Mouse (Mus musculus) erythroblast, embryonic 14.5 days (primary cell): ENCODE results near the gene Fntb. TPM values are rescaled to one million over a fixed set of nuclear protein-coding genes. Genes with fewer than 3 reads are reported as not detected.

ENCODE experiments used
- H3K27me3 ChIP-seq: 2 replicates; pipeline ENCODE4 v1.6.1; 2012; ENCODE audit warnings: inconsistent platforms; ENCODE audit not compliant: control insufficient read depth
- H3K36me3 ChIP-seq: 2 replicates; pipeline ENCODE4 v1.6.1; 2012; ENCODE audit warnings: mild to moderate bottlenecking, inconsistent platforms; ENCODE audit not compliant: control insufficient read depth
- H3K4me1 ChIP-seq: 2 replicates; pipeline ENCODE4 v1.6.1; 2012; ENCODE audit warnings: inconsistent platforms; ENCODE audit not compliant: control insufficient read depth
- H3K4me3 ChIP-seq: replicated peaks from 2 replicates; pipeline ENCODE3; 2012; ENCODE audit warnings: moderate library complexity, mild to moderate bottlenecking, inconsistent platforms
- H3K9me3 ChIP-seq: 2 replicates; pipeline ENCODE4 v1.6.1; 2012; ENCODE audit warnings: low read length, inconsistent platforms, mixed read lengths; ENCODE audit not compliant: control insufficient read depth
- GATA1 ChIP-seq: IDR thresholded peaks from 2 replicates; pipeline ENCODE4 v1.6.1; 2012; ENCODE audit warnings: low read length, inconsistent platforms, mixed read lengths
- TAL1 ChIP-seq: IDR thresholded peaks from 3 replicates; pipeline ENCODE4 v1.6.1; 2012; ENCODE audit warnings: low read length, inconsistent platforms, mixed read lengths
- polyA plus RNA-seq: library from polyadenylated mRNA; stranded (reverse); fragments of >175 nt; gene quantifications from 2 replicates; pipeline ENCODE4 v1.2.3, GENCODE M21; 2012

Fntb gene
- polyA plus RNA-seq, 1 experiment: 6.1 TPM

DNA sequence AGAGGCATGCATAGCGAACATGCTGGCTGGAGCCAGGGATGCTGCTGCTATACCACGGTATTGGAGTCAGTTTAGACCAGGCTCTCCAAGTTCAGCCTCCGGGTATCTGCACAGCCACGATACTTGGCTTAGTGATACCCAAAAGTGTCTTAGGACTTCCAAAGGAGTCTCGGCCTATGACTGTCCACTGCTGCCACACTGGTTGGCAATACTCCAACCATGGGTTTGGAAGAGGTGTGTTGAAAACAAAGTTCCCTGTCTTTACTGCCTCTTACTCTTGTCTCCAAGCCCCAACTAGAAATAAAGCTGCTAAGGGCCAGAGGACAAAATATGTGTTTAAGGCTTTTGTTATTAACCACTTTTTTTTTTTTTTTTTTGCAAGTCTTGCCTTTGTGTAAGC, 45.1 kb downstream of the Fntb start:
- no peak for TF ChIP-seq TAL1
- TF ChIP-seq GATA1: no peak
- Histone ChIP-seq H3K4me3 (no peak overlapping the region), H3K27me3 (peaks cover 4% of the 10 kb centered on the region; the same call in 1 of the 2 replicates), H3K4me1 (no peaks in the 10 kb centered on the region), H3K36me3 (no peaks in the 10 kb centered on the region), H3K9me3 (no peaks in the 10 kb centered on the region)

DNA sequence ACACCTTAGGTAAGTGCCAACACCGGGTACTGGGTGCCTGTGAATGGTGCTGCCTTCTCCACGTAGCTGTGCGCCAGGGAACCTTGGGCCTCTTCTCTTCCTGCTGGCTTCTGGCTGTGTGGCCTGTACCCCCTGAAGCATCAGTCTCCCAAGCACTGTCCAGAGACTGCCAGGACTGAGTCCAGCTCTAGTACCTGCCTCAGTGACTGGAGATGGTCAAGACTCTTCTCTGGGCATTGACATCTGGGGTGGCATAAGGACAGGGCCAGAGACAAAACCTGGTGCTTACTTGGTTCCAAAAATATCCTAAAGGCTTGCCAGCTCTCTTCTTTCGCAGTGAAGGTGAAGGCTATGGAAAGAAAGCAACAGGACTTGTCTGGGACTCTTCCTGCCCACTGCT, 45.6 kb downstream of the Fntb start:
- TF ChIP-seq GATA1: no peak
- TF ChIP-seq TAL1: no peak
- Histone ChIP-seq H3K36me3 (no peaks in the 10 kb centered on the region), H3K27me3 (peaks cover 6% of the 10 kb centered on the region), H3K4me3 (no peak overlapping the region), H3K9me3 (no peaks in the 10 kb centered on the region), H3K4me1 (no peaks in the 10 kb centered on the region)

DNA sequence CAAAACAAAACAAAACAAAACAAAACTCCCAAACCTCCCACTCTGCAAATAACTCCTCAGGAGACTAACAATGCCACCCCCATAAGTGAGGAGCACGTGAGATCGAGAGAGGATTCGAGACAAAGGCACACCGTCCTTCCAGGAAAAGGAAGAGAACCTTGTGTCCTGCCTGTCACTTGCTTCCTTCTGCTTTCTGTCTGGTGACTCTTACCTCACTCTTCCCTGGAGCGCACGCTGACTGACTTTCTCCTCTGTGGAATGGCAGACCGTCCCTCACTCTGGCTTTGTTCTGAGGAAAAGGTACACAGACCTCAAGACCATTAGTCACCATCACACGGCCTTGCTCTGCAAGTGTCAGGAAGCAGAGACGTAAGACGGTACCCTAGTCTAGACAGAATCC, 48.2 kb downstream of the Fntb start:
- no peak for TF ChIP-seq TAL1
- TF ChIP-seq GATA1: no peak
- no peak overlapping the region for H3K4me3 ChIP-seq
- peaks cover 20% of the 10 kb centered on the region for H3K27me3 ChIP-seq

DNA sequence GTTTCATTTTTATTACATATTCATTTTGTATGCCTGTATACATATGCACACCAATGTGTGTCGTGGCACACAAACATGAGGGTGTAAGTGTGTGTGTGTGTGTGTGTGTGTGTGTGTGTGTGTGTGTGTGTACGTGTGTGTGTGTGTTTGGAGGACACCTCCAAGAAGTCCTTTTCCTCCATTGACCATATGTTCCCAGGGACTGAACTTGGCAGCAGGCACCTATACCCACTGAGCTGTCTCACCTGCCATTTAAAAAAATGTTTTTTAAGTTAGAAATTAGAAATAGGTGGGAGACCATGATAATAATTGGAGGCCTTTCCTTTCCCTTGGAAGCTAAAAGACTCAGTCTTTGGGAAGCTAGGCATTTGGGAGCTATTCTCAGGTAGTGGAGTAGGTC, 48.7 kb downstream of the Fntb start:
- Histone ChIP-seq H3K27me3 (peaks cover 26% of the 10 kb centered on the region), H3K4me1 (no peaks in the 10 kb centered on the region), H3K4me3 (no peak overlapping the region), H3K9me3 (no peaks in the 10 kb centered on the region), H3K36me3 (no peaks in the 10 kb centered on the region)
- TF ChIP-seq TAL1: no peak
- TF ChIP-seq GATA1: no peak

More for the DNA sequence above, 48.2 kb downstream of the Fntb start:
- no peaks in the 10 kb centered on the region for H3K9me3 ChIP-seq
- H3K4me1 ChIP-seq: no peaks in the 10 kb centered on the region
- no peaks in the 10 kb centered on the region for H3K36me3 ChIP-seq

DNA sequence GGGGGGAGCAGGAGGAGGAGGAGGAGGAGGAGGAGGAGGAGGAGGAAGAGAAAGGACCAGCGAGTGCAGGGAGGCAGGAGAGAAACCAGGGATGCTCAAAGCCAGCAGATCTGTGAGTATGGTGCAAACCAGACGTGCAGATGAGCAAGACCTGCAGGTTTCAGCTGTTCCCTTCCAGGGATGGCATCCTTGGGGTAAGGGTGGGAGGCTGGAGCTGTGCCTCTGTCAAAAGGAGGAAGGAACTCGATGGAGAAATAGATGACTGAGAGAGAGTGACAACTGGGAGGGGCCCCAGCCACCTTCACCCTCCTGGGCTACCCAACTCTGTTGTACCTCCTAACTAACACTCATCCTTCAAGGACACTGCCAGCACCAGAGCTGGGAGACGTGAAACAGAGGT, 51.3 kb downstream of the Fntb start:
- H3K9me3 ChIP-seq: no peaks in the 10 kb centered on the region; the same call in 1 of the 2 replicates
- H3K27me3 ChIP-seq: peaks cover 52% of the 10 kb centered on the region
- no peak overlapping the region for H3K4me3 ChIP-seq

DNA sequence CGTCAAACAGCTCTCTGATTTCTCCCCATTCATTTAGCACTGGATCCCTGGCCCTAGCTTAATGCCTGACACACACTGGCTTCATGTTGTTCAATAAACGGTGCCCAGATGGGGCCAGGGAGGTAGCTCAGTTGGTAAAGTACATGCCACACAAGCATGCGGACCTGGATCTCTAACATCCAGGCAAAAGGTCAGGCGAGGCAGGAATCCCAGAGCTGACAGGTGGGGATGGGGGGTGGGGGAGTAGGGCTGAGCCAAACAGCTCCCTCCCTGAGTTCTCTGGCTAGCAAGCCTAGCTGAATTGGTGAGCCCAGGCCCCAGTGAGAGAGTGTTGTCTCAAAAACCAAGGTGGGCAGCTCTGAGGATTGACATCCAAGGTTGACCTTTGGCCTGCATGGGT, 51.8 kb downstream of the Fntb start:
- H3K4me1 ChIP-seq: peaks cover 2% of the 10 kb centered on the region
- H3K27me3 ChIP-seq: peaks cover 57% of the 10 kb centered on the region
- TF ChIP-seq GATA1: no peak
- no peak for TF ChIP-seq TAL1

More for the DNA sequence above, 51.3 kb downstream of the Fntb start:
- Histone ChIP-seq H3K36me3 (no peaks in the 10 kb centered on the region), H3K4me1 (no peaks in the 10 kb centered on the region)
- TF ChIP-seq GATA1: no peak

DNA sequence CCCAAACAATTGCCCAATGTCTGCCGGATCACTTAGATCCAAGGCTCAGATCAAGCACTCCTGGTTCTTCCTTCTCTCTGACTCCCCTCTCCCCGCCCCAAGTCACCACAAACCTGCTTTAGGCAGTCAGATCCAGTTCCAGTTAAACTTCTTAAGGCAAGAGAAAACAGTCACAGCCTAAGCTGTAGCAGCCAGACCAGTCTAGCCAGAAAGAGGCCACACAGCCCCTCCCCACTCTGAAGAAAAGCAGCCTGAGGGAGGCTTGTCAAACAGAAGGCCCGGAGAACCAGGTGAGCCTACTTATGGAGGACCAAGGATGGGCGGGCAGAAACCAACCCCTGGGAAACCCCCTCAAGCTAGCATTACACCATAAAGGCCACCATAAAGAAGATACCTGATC, 52.7 kb downstream of the Fntb start:
- Histone ChIP-seq H3K4me1 (peaks cover 3% of the 10 kb centered on the region), H3K36me3 (no peaks in the 10 kb centered on the region), H3K27me3 (peaks cover 66% of the 10 kb centered on the region), H3K9me3 (peaks cover 6% of the 10 kb centered on the region; the same call in 1 of the 2 replicates), H3K4me3 (no peak overlapping the region)
- no peak for TF ChIP-seq GATA1
- no peak for TF ChIP-seq TAL1

More for the DNA sequence above, 51.8 kb downstream of the Fntb start:
- H3K4me3 ChIP-seq: no peak overlapping the region
- no peaks in the 10 kb centered on the region for H3K36me3 ChIP-seq
- H3K9me3 ChIP-seq: peaks cover 2% of the 10 kb centered on the region; the same call in 1 of the 2 replicates

DNA sequence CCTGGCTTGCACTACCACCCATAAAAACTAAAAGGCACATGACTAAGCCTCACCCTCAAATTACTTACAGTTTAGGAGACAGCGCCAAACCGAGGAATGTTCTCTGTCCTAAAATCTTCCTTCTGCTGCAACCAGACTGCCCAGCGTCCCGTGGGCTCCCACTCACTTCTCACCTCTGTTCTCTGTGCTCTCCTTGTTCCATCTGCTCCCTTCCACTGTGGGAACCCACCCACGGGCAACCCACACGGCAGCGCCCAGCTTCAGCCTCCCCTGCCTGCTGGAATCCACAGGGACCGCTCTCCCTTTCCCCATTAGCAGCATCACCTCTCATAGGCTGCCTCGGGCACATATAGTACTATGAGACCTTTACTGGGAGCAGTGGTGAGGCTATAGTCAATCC, 53.5 kb downstream of the Fntb start:
- Histone ChIP-seq H3K4me1 (peaks cover 3% of the 10 kb centered on the region), H3K4me3 (no peak overlapping the region), H3K9me3 (peaks cover 6% of the 10 kb centered on the region; the same call in 1 of the 2 replicates), H3K27me3 (peaks cover 74% of the 10 kb centered on the region), H3K36me3 (no peaks in the 10 kb centered on the region)
- no peak for TF ChIP-seq GATA1
- no peak for TF ChIP-seq TAL1

DNA sequence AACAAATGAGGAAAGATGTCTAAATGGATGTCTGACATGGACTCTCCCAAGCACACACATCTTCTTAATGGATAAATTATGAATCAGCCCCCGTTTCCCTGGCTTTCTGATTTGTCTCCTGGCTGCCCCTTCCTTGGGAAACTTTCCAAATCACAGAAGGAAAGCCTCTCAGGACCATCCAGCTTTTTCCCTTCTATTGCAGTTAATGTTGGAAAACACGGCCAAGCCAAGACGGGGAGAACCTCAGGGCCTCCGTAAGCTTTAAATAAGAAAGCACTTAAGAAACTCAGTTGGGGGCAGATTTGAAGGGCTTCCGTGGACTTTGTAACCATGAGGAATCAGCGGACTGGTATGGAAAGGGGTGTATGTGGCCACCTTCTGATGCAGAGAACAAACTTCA, 54.4 kb downstream of the Fntb start:
- no peaks in the 10 kb centered on the region for H3K36me3 ChIP-seq
- TF ChIP-seq TAL1: no peak
- no peak for TF ChIP-seq GATA1

DNA sequence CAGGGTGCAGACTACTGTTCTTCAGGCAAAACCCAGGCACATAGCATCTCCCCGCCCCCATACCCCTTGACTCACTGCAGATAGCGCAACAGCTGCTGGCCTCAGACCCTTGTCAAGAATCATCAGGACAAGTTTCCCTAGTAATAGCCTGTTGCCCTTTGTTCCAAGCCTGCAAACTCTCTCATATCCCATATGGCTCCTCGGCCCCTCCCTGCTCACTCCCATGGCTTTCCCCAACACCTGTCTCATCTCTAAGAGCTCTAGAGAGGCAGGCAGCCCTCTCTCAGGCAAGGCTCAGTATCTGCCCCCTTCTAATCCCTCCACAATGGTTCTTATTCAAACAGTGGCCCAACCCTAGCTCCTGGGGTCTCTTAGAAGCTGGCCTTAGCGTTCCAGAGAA, 55.2 kb downstream of the Fntb start:
- no peaks in the 10 kb centered on the region for H3K36me3 ChIP-seq
- H3K4me1 ChIP-seq: peaks cover 3% of the 10 kb centered on the region
- H3K9me3 ChIP-seq: peaks cover 6% of the 10 kb centered on the region; the same call in 1 of the 2 replicates
- H3K4me3 ChIP-seq: no peak overlapping the region
- H3K27me3 ChIP-seq: peaks cover 86% of the 10 kb centered on the region
- TF ChIP-seq TAL1: no peak
- TF ChIP-seq GATA1: no peak

More for the DNA sequence above, 54.4 kb downstream of the Fntb start:
- H3K27me3 ChIP-seq: peaks cover 81% of the 10 kb centered on the region
- H3K4me3 ChIP-seq: no peak overlapping the region
- peaks cover 6% of the 10 kb centered on the region; the same call in 1 of the 2 replicates for H3K9me3 ChIP-seq
- H3K4me1 ChIP-seq: peaks cover 3% of the 10 kb centered on the region
